Mouse (Mus musculus) embryo, embryonic 11 days (tissue): ENCODE measurements around the gene Acoxl.
"Not testable (repeated sequence)": the region's sequence is repeated elsewhere in the genome, so short reads cannot be mapped to it uniquely, and the experiment has no call there.

ENCODE experiments used
- DNase-seq: peaks from one replicate; pipeline ENCODE4 v3.0.0-alpha.2; 2015

The Acoxl gene

DNA sequence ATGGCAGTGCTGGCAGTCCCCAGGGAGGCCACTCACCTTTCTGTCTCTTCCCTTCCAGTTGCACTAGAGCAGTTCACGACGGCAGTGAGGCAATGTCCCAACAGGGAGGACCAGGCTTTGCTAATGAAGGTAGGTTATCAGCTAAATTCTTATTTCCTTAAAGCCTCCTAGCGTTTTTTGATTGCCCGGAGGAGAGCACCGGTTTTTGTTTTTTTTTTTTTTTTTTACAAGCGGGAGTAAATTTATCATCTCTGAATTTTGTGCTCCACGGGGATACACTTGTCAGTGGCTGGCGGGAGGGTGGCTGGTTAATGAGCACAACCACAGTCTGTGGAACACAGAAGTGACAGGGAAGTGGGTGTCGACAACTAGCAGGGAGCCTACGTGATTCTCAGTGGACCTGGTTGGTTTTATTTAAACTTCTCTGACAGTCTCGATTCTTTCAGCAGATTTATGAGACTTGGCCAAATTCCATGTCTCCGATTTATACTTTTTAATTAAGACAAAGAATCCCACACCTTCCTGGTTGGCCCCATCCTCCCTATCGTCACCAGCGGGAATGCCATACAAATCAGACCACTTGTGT lies 247.7 kb downstream of the Acoxl start:
- no peak for DNase-seq

DNA sequence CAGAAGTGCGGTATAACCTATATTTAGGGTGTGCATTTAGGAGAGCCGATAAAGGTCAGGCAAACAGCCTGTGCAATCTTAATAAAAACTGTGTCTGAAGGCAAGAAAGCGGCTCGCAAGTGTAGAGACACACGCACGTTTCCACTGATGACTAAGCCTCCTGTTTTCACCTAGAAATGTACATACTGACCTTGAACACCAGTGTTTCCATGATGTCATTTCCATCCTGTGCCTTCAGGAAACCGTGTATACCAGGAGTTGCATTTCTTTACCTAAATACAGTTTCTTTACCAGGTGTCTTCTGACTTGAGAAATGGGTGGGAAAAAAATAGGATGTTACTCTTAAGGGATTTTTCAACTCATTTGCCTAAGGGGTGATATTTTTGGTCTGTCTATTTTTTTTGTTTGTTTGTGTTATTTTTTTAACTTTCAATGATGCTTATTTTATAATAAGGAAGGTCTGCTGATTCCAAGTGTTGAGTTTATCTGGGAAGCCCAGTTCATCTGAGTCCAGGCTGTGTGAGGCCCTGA lies 248.4 kb downstream of the Acoxl start:
- DNase-seq, result no peak

DNA sequence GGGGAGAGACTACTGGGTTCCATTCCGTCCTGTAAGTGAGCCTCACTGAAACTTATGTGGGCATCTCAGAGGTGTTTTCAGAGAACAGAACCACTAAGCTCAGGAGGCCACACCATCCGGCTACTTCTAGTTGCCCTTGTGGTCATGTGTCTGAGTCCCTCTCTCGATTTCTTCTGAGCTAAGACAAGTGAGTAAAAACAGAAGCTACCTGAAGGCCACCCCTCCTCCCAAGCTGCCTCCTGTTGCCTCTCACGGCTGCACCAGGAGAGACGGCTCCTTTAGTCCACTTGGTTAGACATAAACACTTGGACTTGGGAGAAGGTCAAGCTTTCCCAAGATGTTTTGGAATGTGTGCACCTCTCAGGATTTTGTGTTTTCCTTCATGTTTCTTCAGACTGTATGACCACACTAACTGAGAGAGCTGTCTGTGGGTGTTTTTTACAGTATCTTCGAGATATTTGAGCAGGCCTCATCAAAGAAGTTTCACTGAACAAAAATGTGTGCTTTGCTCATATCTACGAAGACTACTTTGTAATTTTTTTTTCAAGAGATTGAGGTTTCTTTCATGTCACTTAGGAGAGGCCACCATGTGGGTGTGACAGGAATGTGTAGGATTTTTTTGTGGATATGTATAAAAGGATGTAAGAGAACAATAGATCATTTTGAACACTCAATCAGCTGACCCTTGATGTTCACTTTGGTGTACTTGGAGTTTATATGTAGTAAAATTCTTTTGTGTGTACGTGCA lies 249.3 kb downstream of the Acoxl start:
- DNase-seq, result no peak

- no peak for DNase-seq
These were observed 251.7 kb downstream of the Acoxl start for GRCm38 (mm10) chr2:128090283-128090885.

DNA sequence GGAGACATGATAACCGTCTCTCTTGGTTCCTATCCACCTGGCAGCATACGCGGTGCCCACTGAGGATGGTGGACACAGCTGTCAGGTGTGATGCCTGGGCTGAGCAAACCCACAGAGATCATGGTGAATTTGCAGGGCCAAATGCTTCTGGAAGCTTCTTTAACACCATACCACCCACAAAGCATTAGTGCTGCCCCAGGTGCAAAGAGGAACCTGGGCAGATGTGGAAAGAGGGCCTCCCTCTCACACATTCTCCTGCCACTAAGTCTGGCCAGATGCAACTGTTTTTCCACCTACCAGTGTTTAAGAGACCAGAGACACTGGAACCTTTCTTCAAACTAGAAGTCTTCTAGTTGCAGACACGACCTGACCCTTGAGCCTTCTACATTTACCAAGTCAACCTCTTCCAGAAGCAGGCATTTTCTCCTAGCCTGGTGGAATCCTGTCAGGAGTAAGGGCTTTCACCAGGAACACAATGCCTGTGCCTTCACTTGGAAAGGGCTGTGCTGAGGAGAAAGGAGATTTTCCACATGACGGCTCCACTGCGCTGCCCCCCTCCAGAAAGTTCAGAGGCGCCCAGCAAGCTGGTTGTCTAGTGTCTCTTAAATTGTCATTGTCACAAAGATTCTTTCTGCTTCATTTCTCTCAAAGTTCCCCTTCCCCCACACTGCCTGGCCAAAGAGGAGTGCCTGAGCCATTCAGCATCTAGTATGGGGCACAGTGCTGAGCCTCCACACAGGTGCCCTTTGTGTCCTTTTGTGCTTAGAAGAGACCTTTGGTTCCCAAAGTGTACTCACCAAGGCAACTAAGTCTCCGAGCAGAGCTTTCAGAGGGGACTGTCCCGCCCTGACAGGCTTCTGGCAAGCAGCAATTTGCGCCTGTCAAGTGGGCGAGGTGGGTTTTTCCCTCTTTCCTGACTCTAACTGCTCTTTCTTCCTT lies 253.0 kb downstream of the Acoxl start:
- DNase-seq, result peak; percentile 57

DNA sequence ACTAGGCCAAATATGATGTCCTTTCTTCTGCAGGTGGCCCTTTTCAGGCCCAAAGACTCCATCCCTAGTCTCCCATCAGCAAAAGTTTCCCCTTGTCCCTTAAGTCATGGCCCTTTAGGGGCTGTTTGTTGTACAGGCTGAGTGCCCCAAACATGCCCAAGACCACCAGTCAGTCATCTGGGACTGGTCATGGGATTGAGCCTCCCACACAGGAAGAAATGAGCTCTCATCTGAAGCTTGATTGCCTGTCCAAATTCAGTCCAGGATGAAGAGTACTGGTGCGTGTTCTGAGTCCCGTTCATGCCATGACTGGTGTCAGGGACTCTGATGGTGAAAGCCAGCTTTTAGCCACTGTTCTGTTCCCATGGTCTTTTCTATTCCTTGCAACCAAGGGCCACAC lies 253.8 kb downstream of the Acoxl start:
- no peak for DNase-seq

GRCm38 (mm10) chr2:128094196-128094595 lies 255.5 kb downstream of the Acoxl start:
- DNase-seq, result no peak

DNA sequence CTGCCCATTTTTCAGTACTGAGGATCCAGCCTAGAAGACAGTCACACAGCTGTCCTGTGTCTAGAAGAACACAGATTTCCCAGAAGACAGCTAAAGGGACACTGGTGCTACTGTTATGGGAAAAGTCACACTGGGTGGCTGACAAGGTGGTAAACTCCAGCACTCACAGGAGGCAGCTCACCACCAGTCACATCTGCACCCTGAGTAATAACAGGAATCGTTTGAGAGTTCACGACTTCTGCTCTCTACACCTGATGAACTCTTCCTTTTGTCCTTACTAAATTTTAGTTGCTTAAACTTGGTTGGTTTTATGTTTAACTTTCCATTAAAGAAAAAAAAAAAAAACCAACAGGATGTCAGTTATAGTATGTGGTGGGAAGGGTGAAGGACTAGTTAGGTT lies 255.9 kb downstream of the Acoxl start:
- DNase-seq, result no peak

DNA sequence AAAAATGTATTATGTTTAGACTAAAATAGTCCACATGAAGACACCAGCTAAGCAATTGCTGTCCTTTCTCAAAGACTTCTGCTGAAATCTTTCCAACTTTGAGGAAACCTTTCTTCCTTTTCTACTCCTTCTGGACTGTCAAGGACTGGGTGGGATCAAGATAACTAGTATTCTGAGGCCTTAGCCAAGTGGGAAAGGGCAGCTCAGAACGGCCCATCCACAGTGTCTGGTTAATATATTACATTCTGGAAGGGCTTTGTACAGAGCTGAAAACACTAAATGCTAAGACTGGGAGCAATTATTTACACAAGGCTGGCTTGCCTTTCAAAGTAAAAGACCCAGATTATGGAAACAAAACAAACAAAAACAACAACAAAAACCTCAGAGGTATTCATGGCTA lies 256.6 kb downstream of the Acoxl start:
- DNase-seq, result no peak

- DNase-seq, result no peak
These were observed 257.4 kb downstream of the Acoxl start for GRCm38 (mm10) chr2:128096070-128096469.

DNA sequence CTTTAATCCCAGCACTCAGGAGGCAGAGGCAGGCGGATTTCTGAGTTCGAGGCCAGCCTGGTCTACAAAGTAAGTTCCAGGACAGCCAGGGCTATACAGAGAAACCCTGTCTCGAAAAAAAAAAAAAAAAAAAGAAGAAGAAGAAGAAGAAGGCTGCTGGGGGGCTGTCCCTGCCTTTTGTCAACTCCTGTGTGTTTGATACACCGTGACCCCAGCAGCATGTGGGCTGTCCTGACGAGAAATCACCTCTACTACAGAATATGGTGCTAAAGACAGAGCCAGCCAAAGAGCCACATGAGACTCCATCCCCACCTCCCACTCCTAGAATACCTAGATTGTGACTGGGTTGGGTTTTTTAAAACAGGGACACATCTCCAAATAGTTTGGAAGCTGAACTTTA lies 259.4 kb downstream of the Acoxl start:
- DNase-seq, result not testable (repeated sequence)

DNA sequence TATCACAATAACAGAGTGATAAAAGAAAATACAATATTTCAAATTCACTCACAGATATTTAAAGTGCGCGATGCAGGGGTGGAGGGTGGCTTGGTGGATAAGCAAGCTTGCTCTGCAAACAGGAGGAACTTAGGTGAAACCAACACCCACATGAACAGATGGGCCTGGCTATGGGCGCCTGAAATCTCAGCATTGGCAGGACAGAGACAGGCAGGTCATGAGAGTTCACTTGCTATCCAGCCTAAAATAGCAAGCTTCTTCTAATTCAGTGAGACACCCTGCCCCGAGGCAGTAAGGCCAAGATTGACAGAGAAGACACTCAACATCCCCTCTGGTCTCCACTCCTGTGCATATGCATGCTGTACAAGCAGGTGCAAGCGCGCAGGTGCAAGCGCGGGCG lies 263.4 kb downstream of the Acoxl start:
- no peak for DNase-seq

GRCm38 (mm10) chr2:128104815-128105214 lies 266.1 kb downstream of the Acoxl start:
- no peak for DNase-seq

- no peak for DNase-seq
These were observed 267.0 kb downstream of the Acoxl start for GRCm38 (mm10) chr2:128105651-128106050.

GRCm38 (mm10) chr2:128111537-128111936 lies 272.9 kb downstream of the Acoxl start:
- DNase-seq, result no peak

GRCm38 (mm10) chr2:128114621-128115020 lies 275.9 kb downstream of the Acoxl start:
- DNase-seq, result no peak

- DNase-seq, result peak; percentile 69
These were observed 276.9 kb downstream of the Acoxl start for GRCm38 (mm10) chr2:128115579-128115978.

DNA sequence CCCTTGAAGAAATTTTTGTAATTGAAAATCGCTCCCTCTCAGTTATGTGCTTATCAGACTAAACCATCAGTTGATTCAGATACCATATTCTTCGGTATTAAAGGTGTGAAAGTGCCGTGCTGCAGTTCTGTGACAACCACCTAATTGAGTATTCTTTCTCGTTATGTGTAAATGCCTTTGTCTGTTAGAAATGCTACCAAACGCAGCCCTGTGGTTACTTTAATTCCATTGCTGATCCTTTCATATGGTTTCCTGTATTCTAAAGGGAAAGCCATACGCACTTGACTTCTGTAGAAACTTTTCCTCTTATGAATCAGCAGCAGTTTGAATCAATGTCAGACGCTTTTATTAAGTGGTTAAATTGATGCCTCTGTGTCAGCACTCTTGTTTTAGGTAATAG lies 278.9 kb downstream of the Acoxl start:
- DNase-seq, result no peak

DNA sequence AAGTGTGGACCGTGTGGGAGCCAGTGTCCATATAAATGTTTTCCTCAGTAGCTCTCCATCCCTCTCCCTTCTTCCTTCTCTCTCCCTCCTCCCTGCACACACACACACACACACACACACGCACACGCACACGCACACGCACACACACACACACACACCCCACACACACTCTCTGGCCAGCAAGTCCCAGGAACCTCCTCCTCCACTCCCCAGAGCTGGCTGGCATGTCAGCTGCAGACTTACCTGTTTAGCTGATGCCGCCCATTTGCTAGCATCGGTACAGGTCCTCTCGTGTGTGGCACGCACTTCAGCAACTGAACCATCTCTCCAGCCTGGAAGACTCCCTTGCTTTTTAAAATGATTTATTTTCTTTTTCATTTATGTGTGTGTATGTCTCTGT lies 280.3 kb downstream of the Acoxl start:
- DNase-seq, result no peak

DNA sequence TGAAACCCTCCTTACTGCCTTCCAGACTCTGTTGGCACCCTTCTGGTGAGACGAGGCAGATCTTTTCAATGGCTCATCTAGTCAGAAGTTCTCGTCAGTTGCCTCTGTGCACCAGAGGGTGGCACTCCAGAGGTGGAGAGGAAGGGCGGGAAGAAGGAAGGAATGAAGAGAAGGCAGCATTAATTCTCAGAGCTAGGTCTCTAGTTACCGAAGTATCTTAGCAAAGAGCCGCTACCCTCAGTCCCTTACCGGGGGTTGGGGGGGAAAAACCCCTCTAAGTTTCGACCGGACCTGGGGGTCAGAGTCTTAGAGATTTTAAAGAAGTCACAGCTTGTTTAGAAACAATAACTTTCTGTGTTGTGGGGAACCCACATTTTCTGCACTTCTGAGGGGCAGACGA lies 283.8 kb downstream of the Acoxl start:
- peak; percentile 83 for DNase-seq

- DNase-seq, result peak; percentile 58
These were observed 284.5 kb downstream of the Acoxl start for GRCm38 (mm10) chr2:128122891-128123771.
